Mouse (Mus musculus) G1E (cell line): ENCODE measurements around the gene Ralgds.

Experiments used
- CTCF ChIP-seq: IDR thresholded peaks from 2 replicates; pipeline ENCODE4 v1.5.1; 2012; ENCODE audit warnings: low read depth, low read length, inconsistent platforms, mixed read lengths
- GATA1 ChIP-seq: IDR thresholded peaks from 2 replicates; pipeline ENCODE4 v1.6.1; 2012; ENCODE audit warnings: borderline replicate concordance, low read length, inconsistent platforms, mixed read lengths
- POLR2AphosphoS5 ChIP-seq: IDR thresholded peaks from 2 replicates; pipeline ENCODE4 v1.6.1; 2012; ENCODE audit warnings: low read depth, low read length, inconsistent platforms; ENCODE audit not compliant: insufficient replicate concordance

GRCm38 (mm10) chr2:28563303-28563702, 50.4 kb downstream of the Ralgds start, which contains the start of gene Cel:
- no peak for TF ChIP-seq CTCF
- no peak for TF ChIP-seq GATA1
- no peak for TF ChIP-seq POLR2AphosphoS5
